Mouse (Mus musculus) hindbrain, embryonic 14.5 days (tissue): ENCODE results near the gene Casz1. TPM values are rescaled to one million over a fixed set of nuclear protein-coding genes. Genes with fewer than 3 reads are reported as not detected.
A peak's percentile ranks its signal among the peaks of the same experiment; 100 is the strongest.

Experiments used
- ATAC-seq: fragments of 200-750 bp; cut with Nextera tagmentation; 2 replicates; pipeline ENCODE4 v1.8.0; 2017; ENCODE audit warnings: moderate number of reproducible peaks, mild to moderate bottlenecking, moderate TSS enrichment, moderate library complexity; ENCODE audit not compliant: low FRiP score
- DNase-seq: peaks from one replicate; pipeline ENCODE4 v3.0.0-alpha.2; 2015; ENCODE audit warnings: low spot score
- H3K27ac ChIP-seq: fragments of 300-500 bp; sonication (generic); 2 replicates; pipeline ENCODE4 v1.5.1; 2014; ENCODE audit warnings: mild to moderate bottlenecking, moderate library complexity
- H3K27me3 ChIP-seq: fragments of 300-500 bp; sonication (generic); 2 replicates; pipeline ENCODE4 v1.6.1; 2014; ENCODE audit warnings: mild to moderate bottlenecking, low read length, mixed read lengths; ENCODE audit not compliant: control insufficient read depth, insufficient read depth
- H3K36me3 ChIP-seq: fragments of 300-500 bp; sonication (generic); replicated peaks from 2 replicates; pipeline ENCODE4 v1.6.1; 2014; ENCODE audit not compliant: control insufficient read depth, insufficient read depth
- H3K4me1 ChIP-seq: fragments of 300-500 bp; sonication (generic); replicated peaks from 2 replicates; pipeline ENCODE4 v1.6.1; 2014; ENCODE audit warnings: antibody characterized with exemption, low read length, mixed read lengths; ENCODE audit not compliant: control insufficient read depth, insufficient read depth
- H3K4me2 ChIP-seq: fragments of 300-500 bp; sonication (generic); replicated peaks from 2 replicates; pipeline ENCODE4 v1.6.1; 2014; ENCODE audit warnings: mild to moderate bottlenecking, moderate library complexity
- H3K4me3 ChIP-seq: fragments of 300-500 bp; sonication (generic); replicated peaks from 2 replicates; pipeline ENCODE4 v1.5.1; 2014; ENCODE audit warnings: mild to moderate bottlenecking, low read length
- H3K9ac ChIP-seq: fragments of 300-500 bp; sonication (generic); 2 replicates; pipeline ENCODE4 v1.6.1; 2014
- H3K9me3 ChIP-seq: fragments of 300-500 bp; sonication (generic); 2 replicates; pipeline ENCODE4 v1.6.1; 2016; ENCODE audit warnings: low read length; ENCODE audit not compliant: control insufficient read depth
- WGBS: fragments of 180-500 bp; shearing (Covaris S2); extraction: QIAGEN DNeasy Blood & Tissue Kit; methylation state at CpG from one replicate; pipeline ENCODE4 v1.1.7; 2014; 5-methylcytosine and 5-hydroxymethylcytosine counted together
- polyA plus RNA-seq: library from polyadenylated mRNA; unstranded; fragments of >200 nt; fragmentation: Nextera tagmentation; extraction: Ambion mirVana; gene quantifications from 2 replicates; pipeline ENCODE4 v1.2.1, GENCODE M21; 2014

Casz1 gene
- polyA plus RNA-seq, 1 experiment from 2014 or later, result 7.1 TPM

- 46% methylated on average over 7 of the region's 7 CpGs for WGBS
- peaks cover 9% of the 10 kb centered on the region; the same call in 1 of the 2 replicates for H3K27me3 ChIP-seq
- H3K27ac ChIP-seq, result no peak overlapping the region
These were observed 107.9 kb downstream of the Casz1 start for GRCm38 (mm10) chr4:148912134-148912533.

GRCm38 (mm10) chr4:148912826-148913590 lies 108.8 kb downstream of the Casz1 start:
- peaks cover 37% of the 10 kb centered on the region for H3K4me1 ChIP-seq
- no peak overlapping the region for H3K4me2 ChIP-seq
- no peak overlapping the region for H3K9ac ChIP-seq
- no peaks in the 10 kb centered on the region for H3K36me3 ChIP-seq
- DNase-seq, result no peak
- no peak overlapping the region for H3K4me3 ChIP-seq
- H3K27ac ChIP-seq, result no peak overlapping the region
- H3K27me3 ChIP-seq, result peaks cover 9% of the 10 kb centered on the region; the same call in 1 of the 2 replicates
- ATAC-seq, result no peak
- WGBS, result 56% methylated on average over 8 of the region's 8 CpGs
- no peaks in the 10 kb centered on the region for H3K9me3 ChIP-seq

More at GRCm38 (mm10) chr4:148912134-148912533, 107.9 kb downstream of the Casz1 start:
- DNase-seq (no peak), ATAC-seq (no peak)
- Histone ChIP-seq H3K4me2 (no peak overlapping the region), H3K36me3 (no peaks in the 10 kb centered on the region), H3K9ac (no peak overlapping the region), H3K9me3 (no peaks in the 10 kb centered on the region), H3K4me3 (no peak overlapping the region), H3K4me1 (peaks cover 36% of the 10 kb centered on the region)

- 0 out of 2 replicates have a peak, but pooled peaks cover 22% of the 10 kb centered on the region for H3K27me3 ChIP-seq
- H3K9me3 ChIP-seq, result no peaks in the 10 kb centered on the region
- ATAC-seq (peak; percentile 68), DNase-seq (peak; percentile 76)
- no peak overlapping the region for H3K4me3 ChIP-seq
- no peak overlapping the region for H3K4me2 ChIP-seq
- H3K27ac ChIP-seq, result peak overlapping the region; percentile 33; the same call in 1 of the 2 replicates
- H3K36me3 ChIP-seq, result no peaks in the 10 kb centered on the region
- peaks cover 22% of the 10 kb centered on the region for H3K4me1 ChIP-seq
- no peak overlapping the region for H3K9ac ChIP-seq
- 32% methylated on average over 10 of the region's 10 CpGs for WGBS
These were observed 110.8 kb downstream of the Casz1 start for GRCm38 (mm10) chr4:148914863-148915622.

GRCm38 (mm10) chr4:148915849-148916248 lies 111.6 kb downstream of the Casz1 start:
- ATAC-seq, result no peak
- no peaks in the 10 kb centered on the region for H3K9me3 ChIP-seq
- WGBS, result 58% methylated on average over 15 of the region's 15 CpGs
- peaks cover 24% of the 10 kb centered on the region; the same call in 1 of the 2 replicates for H3K27me3 ChIP-seq
- H3K4me2 ChIP-seq, result no peak overlapping the region
- peaks cover 27% of the 10 kb centered on the region for H3K4me1 ChIP-seq
- no peak overlapping the region for H3K4me3 ChIP-seq
- no peaks in the 10 kb centered on the region for H3K36me3 ChIP-seq
- DNase-seq, result peak; percentile 28
- H3K9ac ChIP-seq, result peak overlapping the region; percentile 20; the same call in 1 of the 2 replicates
- H3K27ac ChIP-seq, result no peak overlapping the region; the same call in 1 of the 2 replicates

GRCm38 (mm10) chr4:148918707-148919447 lies 114.6 kb downstream of the Casz1 start:
- no peak for ATAC-seq
- Histone ChIP-seq H3K9me3 (no peaks in the 10 kb centered on the region), H3K9ac (no peak overlapping the region), H3K27ac (no peak overlapping the region), H3K36me3 (no peaks in the 10 kb centered on the region), H3K4me3 (no peak overlapping the region), H3K27me3 (peaks cover 25% of the 10 kb centered on the region; the same call in 1 of the 2 replicates), H3K4me1 (peaks cover 52% of the 10 kb centered on the region), H3K4me2 (no peak overlapping the region)
- 60% methylated on average over 15 of the region's 15 CpGs for WGBS
- DNase-seq, result no peak

GRCm38 (mm10) chr4:148920610-148921009 lies 116.4 kb downstream of the Casz1 start:
- Histone ChIP-seq H3K4me3 (no peak overlapping the region), H3K9me3 (no peaks in the 10 kb centered on the region), H3K36me3 (no peaks in the 10 kb centered on the region), H3K27me3 (peaks cover 36% of the 10 kb centered on the region), H3K27ac (peak overlapping the region; percentile 64), H3K4me2 (no peak overlapping the region), H3K9ac (no peak overlapping the region), H3K4me1 (peaks cover 54% of the 10 kb centered on the region)
- 43% methylated on average over 11 of the region's 11 CpGs for WGBS
- DNase-seq, result no peak
- ATAC-seq, result no peak

- Histone ChIP-seq H3K27ac (peak overlapping the region; percentile 72), H3K9me3 (no peaks in the 10 kb centered on the region), H3K27me3 (peaks cover 42% of the 10 kb centered on the region), H3K9ac (peak overlapping the region; percentile 10; the same call in 1 of the 2 replicates), H3K4me1 (peaks cover 60% of the 10 kb centered on the region), H3K36me3 (no peaks in the 10 kb centered on the region), H3K4me3 (no peak overlapping the region), H3K4me2 (peak overlapping the region; percentile 38)
- ATAC-seq, result 0 out of 2 replicates have a peak, but pooled peaks have one; percentile 6
- 8% methylated on average over 16 of the region's 16 CpGs for WGBS
- no peak for DNase-seq
These were observed 118.0 kb downstream of the Casz1 start for GRCm38 (mm10) chr4:148922221-148922700.

GRCm38 (mm10) chr4:148923414-148923813 lies 119.2 kb downstream of the Casz1 start:
- H3K36me3 ChIP-seq, result no peaks in the 10 kb centered on the region
- no peak overlapping the region for H3K4me3 ChIP-seq
- ATAC-seq (no peak), DNase-seq (no peak)
- H3K27ac ChIP-seq, result peak overlapping the region; percentile 38
- peaks cover 60% of the 10 kb centered on the region for H3K4me1 ChIP-seq
- 69% methylated on average over 9 of the region's 9 CpGs for WGBS
- H3K4me2 ChIP-seq, result no peak overlapping the region
- H3K9ac ChIP-seq, result no peak overlapping the region
- H3K27me3 ChIP-seq, result peaks cover 39% of the 10 kb centered on the region
- H3K9me3 ChIP-seq, result no peaks in the 10 kb centered on the region
